Mouse (Mus musculus) midbrain, embryonic 16.5 days (tissue): ENCODE measurements around the gene Gng12. TPM values are rescaled to one million over a fixed set of nuclear protein-coding genes. Genes with fewer than 3 reads are reported as not detected.

Source experiments
- ATAC-seq: fragments of 200-750 bp; cut with Nextera tagmentation; 2 replicates; pipeline ENCODE4 v1.8.0; 2017; ENCODE audit warnings: moderate TSS enrichment
- H3K27ac ChIP-seq: fragments of 300-500 bp; sonication (generic); 2 replicates; pipeline ENCODE4 v1.5.1; 2014; ENCODE audit warnings: mild to moderate bottlenecking, low read length, mixed read lengths
- H3K27me3 ChIP-seq: fragments of 300-500 bp; sonication (generic); 2 replicates; pipeline ENCODE4 v1.6.1; 2014; ENCODE audit warnings: low read depth, low read length, mixed read lengths; ENCODE audit not compliant: control insufficient read depth, insufficient read depth
- H3K36me3 ChIP-seq: fragments of 300-500 bp; sonication (generic); 2 replicates; pipeline ENCODE4 v1.6.1; 2014; ENCODE audit warnings: mild to moderate bottlenecking, low read length, moderate library complexity, mixed read lengths; ENCODE audit not compliant: control insufficient read depth, insufficient read depth
- H3K4me1 ChIP-seq: fragments of 300-500 bp; sonication (generic); 2 replicates; pipeline ENCODE4 v1.6.1; 2014; ENCODE audit warnings: mild to moderate bottlenecking, low read length, mixed read lengths; ENCODE audit not compliant: control insufficient read depth, insufficient read depth
- H3K4me2 ChIP-seq: fragments of 300-500 bp; sonication (generic); 2 replicates; pipeline ENCODE4 v1.6.1; 2014; ENCODE audit warnings: mild to moderate bottlenecking, low read length, mixed read lengths
- H3K4me3 ChIP-seq: fragments of 300-500 bp; sonication (generic); 2 replicates; pipeline ENCODE4 v1.5.1; 2014; ENCODE audit warnings: low read depth, mild to moderate bottlenecking, low read length, moderate library complexity, mixed read lengths
- H3K9ac ChIP-seq: fragments of 300-500 bp; sonication (generic); 2 replicates; pipeline ENCODE4 v1.6.1; 2014; ENCODE audit warnings: low read depth, low read length, mixed read lengths
- H3K9me3 ChIP-seq: fragments of 300-500 bp; sonication (generic); replicated peaks from 2 replicates; pipeline ENCODE4 v1.6.1; 2014; ENCODE audit warnings: mild to moderate bottlenecking, low read length, mixed read lengths; ENCODE audit not compliant: control insufficient read depth, poor library complexity, severe bottlenecking
- whole genome bisulfite sequencing: fragments of 180-500 bp; shearing (Covaris S2); extraction: QIAGEN DNeasy Blood & Tissue Kit; methylation state at CpG from one replicate; pipeline ENCODE4 v1.1.7; 2014; 5-methylcytosine and 5-hydroxymethylcytosine counted together
- polyA plus RNA-seq: library from polyadenylated mRNA; unstranded; fragments of >200 nt; fragmentation: Nextera tagmentation; extraction: Ambion mirVana; gene quantifications from 2 replicates; pipeline ENCODE4 v1.2.1, GENCODE M21; 2015

Gng12 gene
- polyA plus RNA-seq, 1 experiment from 2014 or later: 43.1 TPM

- H3K4me1 ChIP-seq: peaks cover 21% of the 10 kb centered on the region
- no peak overlapping the region for H3K4me2 ChIP-seq
- H3K27me3 ChIP-seq: no peaks in the 10 kb centered on the region
- no peaks in the 10 kb centered on the region for H3K9me3 ChIP-seq
- H3K27ac ChIP-seq: no peak overlapping the region
- H3K9ac ChIP-seq: no peak overlapping the region
- no peaks in the 10 kb centered on the region for H3K36me3 ChIP-seq
- H3K4me3 ChIP-seq: no peak overlapping the region
- ATAC-seq: no peak
- WGBS: 97% methylated on average over 2 of the region's 3 CpGs
These were observed 142.8 kb downstream of the Gng12 start for GRCm38 (mm10) chr6:67038964-67039363.

DNA sequence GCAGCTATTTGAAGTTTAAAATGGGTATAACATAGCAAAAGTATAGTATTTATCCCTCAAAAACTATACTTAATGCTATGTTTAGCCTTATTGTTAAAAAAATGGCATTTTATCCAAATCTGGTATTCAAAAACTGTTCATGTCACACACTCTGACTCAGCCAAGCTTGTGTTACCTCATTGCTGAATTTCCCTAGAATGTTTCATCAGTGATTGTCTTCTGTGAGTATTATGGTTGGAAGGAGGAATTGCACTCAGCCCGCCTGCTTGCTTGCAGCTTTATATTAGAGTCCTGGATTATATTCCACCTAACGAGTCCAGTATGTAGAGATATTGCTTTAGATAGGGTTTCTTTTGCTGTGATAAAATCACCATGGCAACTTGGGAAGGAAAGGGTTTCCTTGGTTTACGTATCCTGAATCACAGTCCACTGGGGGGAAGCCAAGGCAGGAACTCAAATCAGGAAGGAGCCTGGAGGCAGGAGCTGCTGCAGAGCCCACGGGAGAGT, 144.8 kb downstream of the Gng12 start:
- Histone ChIP-seq H3K27me3 (no peaks in the 10 kb centered on the region), H3K9ac (no peak overlapping the region), H3K4me3 (no peak overlapping the region), H3K4me1 (peaks cover 8% of the 10 kb centered on the region; the same call in 1 of the 2 replicates), H3K4me2 (no peak overlapping the region), H3K27ac (no peak overlapping the region), H3K9me3 (no peaks in the 10 kb centered on the region), H3K36me3 (no peaks in the 10 kb centered on the region)
- WGBS: 60% methylated on average over 4 of the region's 4 CpGs
- ATAC-seq: no peak

DNA sequence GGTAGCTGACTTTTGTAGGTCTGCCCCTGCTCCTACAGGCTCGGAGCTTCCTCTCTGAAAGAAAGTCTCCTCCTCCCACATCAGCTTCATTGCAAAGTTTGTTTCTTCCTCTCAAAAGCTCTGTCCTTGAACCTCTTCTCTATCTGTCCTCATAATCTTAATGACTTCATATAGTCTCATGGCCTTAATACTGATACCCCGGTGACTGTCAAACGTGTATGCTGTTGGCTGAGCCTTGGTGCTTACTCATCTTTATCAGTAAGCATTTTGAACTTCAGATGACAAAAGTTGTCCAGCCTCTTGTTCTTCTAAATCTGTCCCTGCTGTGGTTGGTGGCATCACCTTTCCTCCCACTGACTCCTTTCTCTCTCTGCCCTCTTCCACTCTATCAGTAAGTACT, 149.2 kb downstream of the Gng12 start:
- no peak overlapping the region for H3K27ac ChIP-seq
- no peak overlapping the region for H3K4me3 ChIP-seq
- H3K4me2 ChIP-seq: no peak overlapping the region
- H3K27me3 ChIP-seq: no peaks in the 10 kb centered on the region
- H3K36me3 ChIP-seq: no peaks in the 10 kb centered on the region
- 87% methylated on average over 3 of the region's 3 CpGs for WGBS
- ATAC-seq: no peak
- 0 out of 2 replicates have a peak, but pooled peaks cover 2% of the 10 kb centered on the region for H3K4me1 ChIP-seq
- no peaks in the 10 kb centered on the region for H3K9me3 ChIP-seq
- no peak overlapping the region for H3K9ac ChIP-seq

- Histone ChIP-seq H3K27me3 (no peaks in the 10 kb centered on the region), H3K4me1 (0 out of 2 replicates have a peak, but pooled peaks cover 2% of the 10 kb centered on the region), H3K9me3 (no peaks in the 10 kb centered on the region), H3K4me2 (no peak overlapping the region), H3K27ac (no peak overlapping the region), H3K9ac (no peak overlapping the region), H3K36me3 (no peaks in the 10 kb centered on the region), H3K4me3 (no peak overlapping the region)
- no peak for ATAC-seq
- WGBS: 85% methylated on average over 3 of the region's 3 CpGs
These were observed 150.7 kb downstream of the Gng12 start for GRCm38 (mm10) chr6:67046937-67047336.

DNA sequence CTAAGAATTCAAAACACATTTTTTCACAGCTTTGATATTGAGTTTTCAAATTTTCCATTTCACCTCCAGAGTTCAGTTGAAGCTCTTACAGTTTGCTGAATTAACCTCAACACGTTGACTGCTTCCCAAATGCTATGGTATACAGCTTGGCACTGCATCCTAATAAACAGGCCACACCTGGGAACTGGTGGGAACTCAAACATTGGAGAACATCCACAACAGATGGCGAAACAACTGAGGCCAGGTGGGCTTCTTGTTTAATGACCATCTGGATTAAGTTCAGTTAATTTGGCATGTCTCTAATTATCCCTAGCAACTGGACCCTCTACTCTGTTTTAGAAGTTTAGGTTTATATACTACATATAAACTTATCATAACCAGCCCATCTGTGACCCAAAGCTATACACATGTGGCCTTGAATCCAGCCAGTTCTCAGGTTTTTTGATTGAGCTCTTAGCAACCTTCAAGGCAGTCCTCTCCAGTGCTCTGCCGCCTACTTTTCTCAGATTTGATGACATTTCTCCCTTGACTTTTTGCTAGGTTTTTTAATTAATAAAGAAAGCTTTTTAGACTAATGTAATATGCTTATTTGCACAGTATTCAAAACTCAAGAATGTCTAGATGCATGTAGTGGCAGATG, 152.0 kb downstream of the Gng12 start:
- no peak overlapping the region for H3K4me3 ChIP-seq
- no peak for ATAC-seq
- 81% methylated on average over 3 of the region's 3 CpGs for WGBS

GRCm38 (mm10) chr6:67048880-67049694, 152.9 kb downstream of the Gng12 start:
- ATAC-seq: peak; percentile 62; the same call in 1 of the 2 replicates
- H3K4me2 ChIP-seq: no peak overlapping the region
- no peak overlapping the region for H3K4me3 ChIP-seq
- no peaks in the 10 kb centered on the region for H3K27me3 ChIP-seq
- H3K9me3 ChIP-seq: no peaks in the 10 kb centered on the region
- H3K4me1 ChIP-seq: 0 out of 2 replicates have a peak, but pooled peaks cover 2% of the 10 kb centered on the region
- no peak overlapping the region for H3K27ac ChIP-seq
- no peaks in the 10 kb centered on the region for H3K36me3 ChIP-seq
- no peak overlapping the region for H3K9ac ChIP-seq
- 34% methylated on average over 7 of the region's 7 CpGs for WGBS

More for the DNA sequence above, 152.0 kb downstream of the Gng12 start:
- Histone ChIP-seq H3K27ac (no peak overlapping the region), H3K4me2 (no peak overlapping the region), H3K9ac (no peak overlapping the region), H3K4me1 (0 out of 2 replicates have a peak, but pooled peaks cover 2% of the 10 kb centered on the region), H3K9me3 (no peaks in the 10 kb centered on the region), H3K36me3 (no peaks in the 10 kb centered on the region), H3K27me3 (no peaks in the 10 kb centered on the region)

GRCm38 (mm10) chr6:67049695-67050038, 153.5 kb downstream of the Gng12 start:
- ATAC-seq: no peak
- Histone ChIP-seq H3K36me3 (no peaks in the 10 kb centered on the region), H3K9ac (no peak overlapping the region), H3K4me1 (0 out of 2 replicates have a peak, but pooled peaks cover 2% of the 10 kb centered on the region), H3K27me3 (no peaks in the 10 kb centered on the region), H3K4me3 (no peak overlapping the region), H3K9me3 (no peaks in the 10 kb centered on the region), H3K27ac (no peak overlapping the region), H3K4me2 (no peak overlapping the region)
- WGBS: 43% methylated on average over 2 of the region's 2 CpGs

DNA sequence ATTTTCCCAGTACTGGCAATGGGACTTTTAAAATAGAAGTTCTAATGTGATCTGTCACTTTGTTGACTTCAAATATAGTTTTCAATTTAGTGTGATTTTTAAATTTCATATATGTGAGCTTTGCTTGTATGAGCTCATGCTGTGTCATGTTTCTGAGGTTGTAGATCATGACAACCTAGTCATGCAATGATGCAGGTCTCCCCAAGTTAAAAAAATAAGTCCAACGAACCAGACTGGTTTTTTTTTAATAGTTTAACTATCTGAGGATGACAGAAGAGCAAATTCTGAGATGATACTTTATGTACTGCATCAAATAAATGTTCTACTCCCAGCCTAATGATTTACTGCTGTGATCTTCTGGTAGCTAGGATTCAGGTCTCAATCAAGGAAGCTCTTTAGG, 153.9 kb downstream of the Gng12 start:
- 59% methylated on average over 1 of the region's 1 CpGs for WGBS
- no peak overlapping the region for H3K27ac ChIP-seq

More for the DNA sequence above, 153.9 kb downstream of the Gng12 start:
- 0 out of 2 replicates have a peak, but pooled peaks cover 2% of the 10 kb centered on the region for H3K4me1 ChIP-seq
- no peaks in the 10 kb centered on the region for H3K36me3 ChIP-seq
- H3K27me3 ChIP-seq: no peaks in the 10 kb centered on the region
- ATAC-seq: no peak
- no peak overlapping the region for H3K4me3 ChIP-seq
- no peak overlapping the region for H3K9ac ChIP-seq
- H3K4me2 ChIP-seq: no peak overlapping the region
- no peaks in the 10 kb centered on the region for H3K9me3 ChIP-seq
